Mouse (Mus musculus): ENCODE measurements around the gene Sgms1. TPM values are rescaled to one million over a fixed set of nuclear protein-coding genes. Genes with fewer than 3 reads are reported as not detected.

Sgms1 gene
- total RNA-seq, 2 experiments from 2014 or later, result 45.3 to 46.0 TPM

DNA sequence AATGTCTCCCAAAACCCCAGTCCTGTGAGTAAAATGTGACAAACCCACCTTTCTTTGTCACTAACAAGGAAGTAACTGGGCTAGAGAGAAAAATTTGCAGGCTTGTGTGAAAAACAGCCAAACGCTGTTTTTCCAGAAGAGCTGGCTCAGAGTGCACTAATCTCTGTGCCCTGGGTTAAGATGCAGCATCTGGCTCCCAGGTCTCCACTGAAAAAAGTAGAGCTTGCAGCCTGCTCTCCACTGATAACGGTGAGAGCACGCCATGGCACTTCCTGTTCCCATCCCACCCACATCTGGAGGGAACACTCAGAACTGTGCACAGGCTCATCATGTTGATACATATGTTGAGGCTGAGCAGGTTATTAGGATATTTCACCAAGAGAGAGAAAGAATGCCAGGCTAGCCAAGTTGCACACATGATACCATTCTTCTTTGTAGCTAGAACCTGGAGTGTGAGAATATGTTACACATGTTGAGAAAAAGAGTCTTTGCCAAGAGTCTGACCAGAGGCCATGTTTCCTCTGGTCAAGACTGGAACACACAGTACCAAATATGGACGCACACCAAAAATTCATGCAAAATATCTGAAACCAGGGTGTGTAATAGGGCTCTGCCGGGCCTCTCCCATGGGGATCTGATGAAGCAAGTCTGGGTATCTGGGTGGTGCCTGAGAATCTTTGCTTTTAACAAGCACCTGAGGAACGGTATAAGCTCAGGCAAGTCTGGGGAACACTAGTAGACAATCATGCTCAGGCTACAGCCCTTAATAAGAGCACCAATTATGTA is 116.8 kb downstream of the Sgms1 start:
- no peak for DNase-seq (ENCODE audit: low spot score in 2 of 2)

DNA sequence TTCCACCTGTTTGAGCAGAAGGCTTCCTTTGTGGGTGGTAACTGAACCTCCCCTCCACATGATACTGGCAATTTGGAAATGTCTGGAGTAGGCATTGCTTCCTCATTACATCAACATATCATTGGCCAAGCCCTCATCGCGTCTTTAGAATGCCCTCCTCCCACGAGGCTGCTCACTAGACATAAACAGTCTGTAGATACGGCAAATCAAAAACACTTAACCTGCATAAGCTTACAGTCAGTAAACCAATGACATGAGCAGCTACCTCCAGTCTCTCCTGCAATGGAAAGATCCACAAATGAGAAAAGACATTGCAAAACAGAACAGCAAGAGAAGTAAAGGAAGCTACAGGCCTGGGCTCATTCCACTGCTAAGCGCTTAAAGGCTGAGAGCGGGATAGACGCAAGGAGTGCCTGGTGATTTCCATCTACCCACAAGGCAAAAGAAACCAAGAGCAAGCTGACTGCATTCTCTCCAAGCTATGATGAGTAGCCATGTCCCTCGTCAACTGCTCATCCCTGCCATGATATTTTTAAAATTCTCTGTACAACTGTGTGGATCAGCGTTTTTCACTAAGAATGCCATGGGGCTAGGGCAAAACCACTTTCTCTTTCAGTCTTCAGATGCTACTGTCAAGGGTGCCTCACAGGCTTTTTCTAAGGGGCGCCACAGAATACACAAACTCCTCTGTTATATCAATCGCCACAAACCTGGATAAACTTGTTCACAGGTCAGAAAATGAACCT is 117.9 kb downstream of the Sgms1 start:
- DNase-seq (ENCODE audit: low spot score in 2 of 2), result no peak

DNA sequence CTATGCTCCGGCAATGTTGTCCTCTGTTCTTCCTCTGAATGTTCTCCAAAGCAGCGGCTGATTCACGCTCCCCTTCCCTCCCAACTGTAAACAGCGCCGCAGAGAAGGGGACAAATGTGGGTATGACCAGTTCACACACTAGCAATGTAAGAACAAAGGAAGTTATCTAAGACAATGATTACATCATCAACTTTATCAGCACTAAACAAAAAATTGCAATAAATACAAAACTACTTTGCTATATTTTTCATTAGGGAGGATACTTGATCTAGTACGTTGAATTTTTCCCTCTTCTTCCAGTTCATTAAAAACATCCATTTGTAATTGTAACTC is 119.7 kb downstream of the Sgms1 start:
- no peak for DNase-seq (ENCODE audit: low spot score in 2 of 2)

DNA sequence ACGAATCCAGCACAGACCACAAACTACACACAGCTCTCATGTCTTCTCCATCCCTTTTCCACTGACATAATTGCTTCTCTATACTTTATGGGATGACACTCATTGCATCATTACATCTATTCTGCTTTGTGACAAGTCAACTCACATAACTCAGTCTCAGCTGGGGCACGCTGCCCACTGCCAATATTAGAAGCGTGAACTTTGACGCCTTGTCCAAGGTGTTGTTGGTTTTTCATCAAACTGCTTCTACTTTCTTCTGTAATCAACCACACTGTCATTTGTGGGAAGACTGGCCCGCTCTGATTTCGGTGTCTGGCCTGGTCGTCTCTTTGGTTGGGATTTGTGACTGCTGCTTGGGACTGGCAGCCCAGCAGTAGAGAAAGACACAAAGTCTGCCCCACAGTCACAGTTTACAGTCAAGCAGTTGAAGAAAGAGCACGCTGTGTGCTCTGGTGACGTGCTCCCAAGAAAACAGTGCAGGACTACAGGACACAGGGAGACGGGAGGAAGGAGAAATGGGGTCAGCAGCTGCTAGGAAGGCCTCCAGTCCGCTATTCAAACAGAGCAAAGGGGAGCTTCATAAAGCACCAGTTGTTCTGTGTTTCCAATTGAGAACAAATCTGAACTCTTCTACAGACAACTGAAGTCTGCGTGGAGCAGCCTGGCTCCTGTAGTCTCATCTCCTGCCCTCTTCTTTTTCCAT is 120.2 kb downstream of the Sgms1 start:
- no peak for DNase-seq (ENCODE audit: low spot score in 2 of 2)

DNA sequence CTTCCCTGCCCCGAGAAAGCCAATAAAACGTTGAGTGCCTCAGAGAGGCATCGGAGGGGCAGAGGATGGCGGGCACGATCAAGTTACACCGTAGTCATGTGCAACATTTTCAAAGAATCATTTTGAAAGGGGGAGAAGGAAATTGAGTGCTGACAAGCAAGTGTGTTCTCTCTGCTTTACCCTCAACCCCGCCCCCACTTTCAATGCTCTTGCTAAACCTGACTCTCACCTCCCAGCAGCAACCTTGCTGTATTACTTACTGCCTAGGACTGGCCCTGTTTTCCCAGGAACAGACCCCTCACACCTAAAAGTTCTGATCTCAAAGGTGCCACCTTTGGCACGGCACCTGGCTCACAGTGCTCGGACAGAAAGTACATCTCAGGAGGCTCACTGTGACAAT is 121.0 kb downstream of the Sgms1 start:
- no peak for DNase-seq (ENCODE audit: low spot score in 2 of 2)

DNA sequence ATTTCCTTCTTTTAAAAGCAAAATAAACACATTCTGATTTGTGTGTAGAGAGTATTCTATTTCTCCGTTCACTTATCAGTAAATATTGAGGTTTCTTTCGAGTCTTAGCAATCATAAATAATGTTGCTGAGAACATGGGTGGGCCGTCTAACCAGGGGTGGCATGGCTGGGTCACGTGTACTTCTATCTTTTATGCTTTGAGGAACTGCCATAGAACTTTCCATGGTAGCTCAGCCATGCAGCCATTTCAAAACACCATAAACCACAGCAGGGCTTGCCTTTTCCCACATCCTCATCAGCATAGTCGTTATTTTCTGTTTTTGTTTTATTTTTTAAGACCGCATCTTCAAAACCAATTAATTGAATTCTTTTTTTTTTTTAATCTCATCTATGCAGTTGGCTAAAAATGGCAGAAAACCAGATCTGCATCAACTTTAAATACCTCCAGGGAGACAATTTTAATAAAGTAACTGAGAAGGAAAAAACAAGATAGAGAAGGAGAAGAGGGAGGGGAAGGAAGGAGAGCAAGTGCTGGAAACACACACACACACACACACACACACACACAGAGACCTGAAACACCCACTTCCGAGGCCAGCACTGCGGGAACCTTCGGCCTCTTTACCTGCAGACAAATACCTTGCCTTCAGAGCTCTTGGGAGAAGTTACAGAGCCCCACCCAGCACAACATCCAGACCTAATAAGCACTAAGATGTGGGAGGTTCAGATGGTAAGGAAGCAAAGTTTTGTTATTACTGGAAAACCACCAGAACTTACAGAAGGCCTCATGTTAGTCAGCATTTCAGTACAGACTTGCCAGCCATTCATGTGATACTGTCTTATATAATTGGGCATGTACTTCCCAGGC is 122.9 kb downstream of the Sgms1 start:
- DNase-seq (ENCODE audit: low spot score in 2 of 2), result no peak

DNA sequence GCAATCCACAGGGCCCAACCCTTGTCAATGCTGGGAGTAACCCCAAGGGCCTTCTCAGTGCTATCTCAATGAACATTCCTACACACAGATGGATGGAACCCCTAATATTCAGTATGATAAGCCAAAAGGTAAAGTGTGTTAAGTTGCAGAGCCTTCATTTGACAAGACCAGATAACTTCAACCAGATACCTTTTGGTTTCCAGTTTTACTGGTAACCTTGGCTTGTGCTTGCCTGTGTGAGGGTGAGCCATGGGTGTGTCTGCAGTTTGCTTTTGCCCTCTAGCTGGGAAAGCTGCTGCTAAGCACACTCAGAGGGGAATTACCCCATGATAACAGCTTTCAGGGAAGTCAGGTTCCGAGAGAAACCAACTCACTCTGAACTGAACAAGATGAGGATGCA is 125.8 kb downstream of the Sgms1 start:
- no peak for DNase-seq (ENCODE audit: low spot score in 2 of 2)

DNA sequence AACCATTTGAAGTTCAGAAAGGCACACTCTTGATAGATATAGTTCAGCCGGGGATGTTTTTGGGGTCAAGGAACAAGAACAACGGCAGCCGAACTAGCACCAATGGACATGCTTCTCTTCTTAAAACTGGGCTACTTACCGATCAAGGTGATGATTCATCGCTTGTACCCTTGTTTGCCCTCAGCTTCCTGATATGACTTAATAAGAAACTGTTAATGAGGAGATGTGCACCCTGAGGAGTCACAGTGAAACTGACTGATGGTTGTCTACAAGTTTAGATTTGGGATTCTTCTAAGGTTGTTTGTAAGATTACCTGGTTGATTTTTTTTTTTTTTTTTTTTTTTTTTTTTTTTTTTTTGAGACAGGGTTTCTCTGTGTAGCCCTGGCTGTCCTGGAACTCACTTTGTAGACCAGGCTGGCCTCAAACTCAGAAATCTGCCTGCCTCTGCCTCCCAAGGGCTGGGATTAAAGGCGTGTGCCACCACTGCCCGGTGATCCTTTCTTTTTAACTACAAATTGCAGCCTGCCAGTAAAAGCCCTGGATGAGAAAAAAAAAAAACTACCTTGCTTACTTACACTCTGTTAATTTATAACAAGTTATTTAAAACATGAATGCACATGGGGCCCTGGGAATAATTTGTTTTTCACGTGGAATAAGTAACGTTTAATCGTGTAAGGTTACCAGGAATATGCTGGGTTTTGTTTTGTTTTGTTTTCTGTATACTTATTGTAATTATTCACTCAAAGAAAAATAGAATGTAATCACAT is 126.5 kb downstream of the Sgms1 start:
- no peak for DNase-seq (ENCODE audit: low spot score in 2 of 2)

DNA sequence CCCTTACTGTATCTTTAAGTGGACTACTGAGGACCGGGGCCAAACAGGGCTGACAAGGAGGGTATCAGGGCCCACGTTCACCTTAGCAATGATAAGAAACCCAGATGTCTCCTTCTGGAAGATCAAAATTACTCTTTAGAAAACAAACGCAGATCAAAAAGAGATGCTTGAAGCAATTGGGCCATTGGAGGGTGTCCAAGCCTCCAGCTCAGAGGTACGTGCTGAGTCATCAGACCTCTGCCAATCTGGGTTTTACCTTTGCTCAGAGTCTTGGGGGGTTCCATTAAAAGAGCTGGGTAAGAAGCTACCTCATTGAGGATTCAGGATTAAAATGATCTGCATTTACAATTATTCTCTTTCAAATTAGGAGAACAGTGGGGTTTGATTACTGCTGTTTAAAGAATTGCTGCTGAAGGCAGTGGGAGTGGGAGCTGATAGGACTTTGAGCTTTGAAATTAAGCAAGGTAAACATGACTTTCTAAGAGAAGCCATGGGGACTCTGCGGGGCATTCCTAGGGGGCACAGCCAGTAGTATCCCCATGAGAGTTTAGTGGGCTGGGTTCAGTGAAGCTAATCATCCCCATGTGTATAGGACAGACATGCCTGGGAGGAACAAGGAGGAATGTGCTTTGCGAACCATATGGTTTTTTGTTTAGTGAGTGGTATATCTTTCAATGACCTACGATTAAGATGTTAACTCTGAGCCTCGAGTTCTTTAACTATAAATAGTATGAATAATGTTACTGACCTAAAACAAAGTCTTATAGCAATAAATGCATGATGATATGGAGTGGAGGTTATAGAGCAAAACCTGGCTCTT is 128.4 kb downstream of the Sgms1 start:
- no peak for DNase-seq (ENCODE audit: low spot score in 2 of 2)

DNA sequence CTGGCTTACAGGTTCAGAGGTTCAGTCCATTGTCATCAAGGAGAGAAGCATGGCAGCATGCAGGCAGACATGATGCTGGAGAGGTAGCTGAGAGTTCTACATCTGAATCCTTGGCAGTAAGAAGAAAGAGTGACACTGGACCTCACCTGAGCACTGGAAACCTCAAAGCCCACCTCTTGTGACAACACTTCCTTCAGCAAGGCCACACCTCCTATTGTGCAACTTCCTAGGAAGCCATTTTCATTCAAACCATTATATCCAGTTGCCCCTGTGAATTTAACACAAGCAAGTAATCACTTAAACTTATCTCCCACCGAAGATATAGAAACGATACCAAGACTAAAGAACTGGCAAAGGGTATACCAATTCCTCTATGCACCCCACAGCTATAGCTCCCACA is 129.7 kb downstream of the Sgms1 start:
- no peak for DNase-seq (ENCODE audit: low spot score in 2 of 2)

DNA sequence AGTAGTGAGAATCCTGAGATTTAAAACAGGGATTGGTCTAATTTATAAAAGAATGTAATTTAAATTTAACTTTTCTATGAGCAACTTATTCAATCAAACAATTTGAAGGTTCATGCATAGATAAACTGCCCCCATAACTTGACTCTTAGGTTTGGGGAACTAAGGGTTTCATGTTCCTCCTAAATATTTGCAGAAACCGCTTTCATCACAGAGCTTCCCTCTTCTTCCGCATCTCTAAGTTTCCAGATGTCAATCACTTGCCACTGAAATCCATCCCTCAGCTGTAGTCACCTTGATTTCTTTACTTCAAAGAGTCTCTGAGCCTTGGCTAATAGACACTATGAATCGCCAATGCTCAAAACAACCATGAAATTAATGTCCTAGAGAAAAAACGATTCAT is 130.5 kb downstream of the Sgms1 start:
- no peak for DNase-seq (ENCODE audit: low spot score in 2 of 2)

DNA sequence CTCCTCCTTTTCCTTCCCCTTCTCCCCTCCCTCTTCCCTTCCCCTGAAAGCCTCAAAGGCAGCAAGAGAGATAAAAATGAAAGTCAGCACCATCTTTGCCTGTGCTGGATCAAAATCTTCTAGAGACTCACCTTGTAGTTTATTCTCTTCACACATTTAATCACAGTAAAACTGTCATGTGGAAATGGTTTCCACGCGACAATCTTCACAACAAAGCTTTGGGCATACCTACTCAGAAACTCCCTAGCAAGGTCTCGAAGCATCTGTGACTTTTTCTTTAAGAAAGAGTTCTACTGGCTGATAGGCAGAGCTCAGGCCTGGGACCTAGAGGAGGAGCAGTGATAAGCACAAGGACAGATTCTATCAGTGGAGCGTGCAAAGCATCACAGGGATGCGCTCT is 131.4 kb downstream of the Sgms1 start:
- no peak for DNase-seq (ENCODE audit: low spot score in 2 of 2)

DNA sequence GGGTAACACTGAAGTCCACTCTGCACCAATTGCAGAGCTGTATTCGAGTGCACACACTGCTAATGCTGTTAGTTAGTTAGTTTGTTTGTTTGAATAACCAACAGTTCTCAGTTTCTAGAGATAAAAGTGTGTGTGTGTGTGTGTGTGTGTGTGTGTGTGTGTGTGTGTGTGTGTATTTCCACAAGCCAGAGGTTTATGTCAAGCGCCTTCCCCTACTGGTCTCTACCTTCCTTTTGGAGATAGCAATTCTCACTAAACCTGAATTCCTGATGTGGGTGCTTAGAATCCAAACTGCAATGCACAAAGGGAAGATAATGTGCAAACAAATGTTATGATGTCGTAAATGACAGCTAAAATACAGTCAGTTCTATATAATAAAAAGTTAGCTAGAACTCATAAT is 131.9 kb downstream of the Sgms1 start:
- DNase-seq (ENCODE audit: low spot score in 2 of 2), result no peak

DNA sequence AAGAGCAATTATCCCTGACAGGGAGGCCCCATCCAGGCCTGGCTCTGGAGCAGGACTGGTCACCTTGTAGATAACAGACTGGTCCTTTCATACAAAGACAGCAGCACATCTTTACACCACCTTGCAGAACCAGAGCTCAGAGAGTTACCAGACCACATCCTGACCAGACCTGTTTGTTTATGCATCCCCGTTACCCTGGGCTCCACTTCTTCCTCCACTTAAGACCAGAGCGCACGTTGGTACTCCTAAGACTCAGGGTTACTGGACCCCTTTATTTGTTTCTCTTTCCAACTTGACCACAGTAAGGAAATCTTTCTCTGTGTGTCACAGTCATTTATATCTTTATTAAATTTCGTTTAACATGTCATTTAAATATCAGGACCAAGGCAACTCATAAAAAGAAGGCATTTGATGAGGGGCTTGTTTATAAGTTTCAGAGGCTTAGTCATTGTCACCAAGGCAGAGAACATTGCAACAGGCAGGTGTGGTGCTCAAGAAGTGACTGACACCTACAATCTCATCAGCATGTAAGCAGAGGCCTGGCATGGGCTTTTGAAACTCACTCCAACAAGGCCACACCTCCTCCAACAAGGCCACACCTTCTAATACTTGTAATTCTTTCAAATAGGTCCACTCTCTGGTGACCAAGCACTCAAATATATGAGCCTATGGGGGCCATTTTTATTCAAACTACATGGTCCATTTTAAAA is 132.7 kb downstream of the Sgms1 start:
- no peak for DNase-seq (ENCODE audit: low spot score in 2 of 2)

DNA sequence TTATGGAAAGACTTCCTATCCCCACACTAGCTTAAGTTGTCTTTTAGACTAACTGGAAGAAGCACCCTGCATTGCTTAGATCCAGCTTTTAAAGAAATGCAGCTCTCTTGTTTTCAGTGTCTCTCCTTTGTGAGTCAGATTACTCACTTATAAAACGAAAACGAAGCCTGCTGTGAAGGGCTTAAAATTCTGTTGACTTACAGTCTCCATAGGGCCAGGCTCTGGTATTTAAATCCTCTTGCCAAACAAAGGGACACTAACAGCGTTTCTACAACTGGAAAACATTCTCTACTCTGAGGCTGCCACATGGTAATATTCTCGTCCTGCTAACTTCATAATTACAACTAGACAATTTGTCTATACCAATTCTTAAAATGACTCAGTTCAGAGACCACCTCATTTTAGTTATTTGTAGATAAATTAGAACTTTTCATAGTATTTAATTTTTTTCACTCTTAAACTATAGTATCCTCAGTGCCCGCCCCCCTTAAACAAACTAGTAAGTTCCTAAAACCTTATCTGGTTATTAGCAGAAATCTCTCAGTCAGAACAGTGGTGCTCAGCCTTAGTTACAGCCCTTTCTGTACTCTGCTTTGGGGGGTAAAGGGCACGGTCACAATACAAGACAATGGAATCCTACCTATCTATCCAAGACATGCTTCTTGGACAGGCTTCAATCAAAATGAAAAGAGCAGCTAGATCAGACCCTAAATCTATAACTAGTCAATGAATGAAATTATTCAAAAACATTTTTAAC is 133.9 kb downstream of the Sgms1 start:
- DNase-seq (ENCODE audit: low spot score in 2 of 2), result no peak

DNA sequence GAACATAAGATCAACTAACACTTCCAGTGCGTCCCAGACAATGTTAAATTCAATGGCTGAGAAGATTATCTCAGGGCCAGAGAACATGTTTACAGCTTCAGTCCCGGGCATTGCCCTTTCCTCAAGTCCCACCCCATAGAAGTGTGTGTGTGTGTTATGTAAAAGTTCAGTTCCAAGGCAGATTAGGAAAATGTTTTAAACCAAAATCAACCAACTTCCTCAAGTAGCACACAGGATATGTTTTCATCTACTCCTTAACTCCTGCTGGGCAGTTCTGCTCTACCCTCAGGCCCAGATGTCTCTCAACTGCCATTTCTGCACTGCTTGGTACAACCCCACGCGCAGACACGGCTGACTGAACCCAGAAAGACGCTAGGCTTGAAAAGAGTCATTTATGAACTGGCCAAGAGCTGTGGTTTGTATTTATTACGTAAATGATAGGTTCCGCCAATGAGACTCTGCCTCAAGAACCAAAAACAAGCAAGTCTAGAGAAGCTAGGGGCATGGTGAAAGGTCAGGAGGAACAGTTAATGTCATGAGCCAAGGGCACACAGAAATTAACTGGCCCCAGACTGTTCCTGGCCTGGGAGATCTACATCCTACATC is 134.7 kb downstream of the Sgms1 start:
- DNase-seq (ENCODE audit: low spot score in 2 of 2), result no peak

DNA sequence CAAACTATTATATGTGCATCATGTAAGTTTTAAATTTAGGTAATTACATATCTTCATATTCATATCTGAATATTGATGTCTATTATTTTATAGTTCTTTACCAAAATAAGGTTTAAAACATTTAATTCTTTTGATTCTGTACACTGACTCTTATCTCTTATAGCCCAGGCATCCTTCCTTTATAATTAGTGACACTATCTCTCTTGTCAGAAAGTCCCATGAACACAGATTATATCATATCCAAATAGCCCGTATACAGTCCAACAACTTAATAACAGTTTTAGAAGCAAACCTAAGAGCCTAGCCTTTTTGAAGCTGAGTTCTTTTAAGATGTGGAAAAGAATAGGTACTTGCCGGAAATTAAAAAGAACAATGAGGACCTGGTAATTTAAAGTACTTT is 135.3 kb downstream of the Sgms1 start:
- no peak for DNase-seq (ENCODE audit: low spot score in 2 of 2)

DNA sequence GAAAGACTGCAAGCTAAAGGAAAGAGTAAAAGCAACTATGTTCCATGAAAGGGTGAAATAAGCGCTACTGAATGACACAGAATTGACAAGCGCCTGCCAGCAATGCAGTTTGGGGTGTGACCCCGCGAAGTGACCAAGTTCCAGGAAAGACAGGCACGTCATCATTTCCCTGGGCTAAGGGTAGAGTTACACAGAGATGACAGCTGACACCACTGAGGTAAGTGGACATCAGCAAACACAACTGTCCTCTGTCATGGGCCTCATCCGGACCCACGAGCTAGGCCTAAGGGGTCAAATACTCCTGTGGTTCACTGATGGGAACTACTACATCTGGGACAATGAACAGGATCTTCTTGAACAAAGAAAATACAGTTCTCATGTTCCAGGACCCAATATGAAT is 136.5 kb downstream of the Sgms1 start:
- no peak for DNase-seq (ENCODE audit: low spot score in 2 of 2)

Data from left cerebral cortex, adult 18-20 months (tissue).